Mouse (Mus musculus): ENCODE data around the gene Olfr525. TPM values are rescaled to one million over a fixed set of nuclear protein-coding genes. Genes with fewer than 3 reads are reported as not detected.

Gene Olfr525
- total RNA-seq (2021) = not detected

- intact Hi-C loops (cut with DNase I) = loop anchor here (5.0 kb wide), 1 partner anchor 127 kb away; no protein-coding TSS in a partner anchor
These were observed at the start of gene Olfr525 for GRCm38 (mm10) chr7:140320558-140320957. TSS of gene Olfr525 (plus strand) at chr7:140320858.

GRCm38 (mm10) chr7:140295746-140296145 is 24.9 kb upstream of the Olfr525 start:
- intact Hi-C loops (cut with DNase I) = no loop called here
- DNase-seq = no peak

More at GRCm38 (mm10) chr7:140320558-140320957, at the start of gene Olfr525:
- DNase-seq = no peak

GRCm38 (mm10) chr7:140296876-140297275 is 23.8 kb upstream of the Olfr525 start:
- intact Hi-C loops (cut with DNase I) = no loop called here
- DNase-seq = no peak

GRCm38 (mm10) chr7:140299416-140299815 is 21.2 kb upstream of the Olfr525 start:
- intact Hi-C loops (cut with DNase I) = no loop called here
- DNase-seq = no peak

GRCm38 (mm10) chr7:140319861-140320385 is 735 bp upstream of the Olfr525 start:
- intact Hi-C loops (cut with DNase I) = loop anchor here (5.0 kb wide), 1 partner anchor 127 kb away; no protein-coding TSS in a partner anchor
- DNase-seq = no peak

GRCm38 (mm10) chr7:140321135-140321534 is 477 bp downstream of the Olfr525 start:
- DNase-seq = no peak
- intact Hi-C loops (cut with DNase I) = loop anchor here (5.0 kb wide), 1 partner anchor 126 kb away; no protein-coding TSS in a partner anchor

- DNase-seq = no peak
- intact Hi-C loops (cut with DNase I) = no loop called here
These were observed 9.2 kb downstream of the Olfr525 start for GRCm38 (mm10) chr7:140329766-140330304.

- DNase-seq = no peak
- intact Hi-C loops (cut with DNase I) = no loop called here
These were observed 13.1 kb downstream of the Olfr525 start, which contains the start of gene Olfr527 for GRCm38 (mm10) chr7:140333717-140334116. TSS of gene Olfr527 (plus strand) at chr7:140334017.

- intact Hi-C loops (cut with DNase I) = no loop called here
- no peak for DNase-seq
These were observed 40.9 kb downstream of the Olfr525 start, which contains the start of gene Olfr60 for GRCm38 (mm10) chr7:140361571-140361970. TSS of gene Olfr60 (minus strand) at chr7:140361671.

GRCm38 (mm10) chr7:140374300-140374699 is 53.6 kb downstream of the Olfr525 start:
- no peak for DNase-seq
- intact Hi-C loops (cut with DNase I) = no loop called here

- intact Hi-C loops (cut with DNase I) = no loop called here
- no peak for DNase-seq
These were observed 55.6 kb downstream of the Olfr525 start, which contains the start of gene Olfr530 for GRCm38 (mm10) chr7:140376231-140376630. TSS of gene Olfr530 (minus strand) at chr7:140376331.

- intact Hi-C loops (cut with DNase I) = no loop called here
- DNase-seq = no peak
These were observed 56.3 kb downstream of the Olfr525 start for GRCm38 (mm10) chr7:140376911-140377310.

Other genes starting within 250 kb of the Olfr525 start
- under 1 TPM in 1 of 2 experiments, not detected in 1; 0.25 TPM for gene Caly, start 238.3 kb upstream of the Olfr525 start, total RNA-seq (2021)
- gene Prap1, start 227.5 kb upstream of the Olfr525 start, total RNA-seq (2021) = not detected
- gene Fuom, start 218.4 kb upstream of the Olfr525 start, total RNA-seq (2021) = 10 to 100 TPM; 90.7 to 93.7 TPM
- gene Paox, start 205.1 kb upstream of the Olfr525 start, total RNA-seq (2021) = 1 to 10 TPM; 4.1 to 5.6 TPM
- 100 to 1,000 TPM; 240 to 272 TPM for gene Echs1, start 204.4 kb upstream of the Olfr525 start, total RNA-seq (2021)
- gene Mtg1, start 183.3 kb upstream of the Olfr525 start, total RNA-seq (2021) = 10 to 100 TPM; 22.9 to 25.3 TPM
- under 1 TPM; 0.50 to 0.55 TPM for gene Sprn, start 166.0 kb upstream of the Olfr525 start, total RNA-seq (2021)
- gene Olfr522, start 156.1 kb upstream of the Olfr525 start, total RNA-seq (2021) = not detected
- gene Olfr523, start 147.6 kb upstream of the Olfr525 start, total RNA-seq (2021) = not detected
- gene Olfr524, start 114.9 kb upstream of the Olfr525 start, total RNA-seq (2021) = not detected
- gene Cd163l1, start 102.6 kb upstream of the Olfr525 start, total RNA-seq (2021) = not detected
- not detected for gene 5830411N06Rik, start 73.6 kb upstream of the Olfr525 start, total RNA-seq (2021)
- gene Olfr527, start 13.2 kb downstream of the Olfr525 start, total RNA-seq (2021) = not detected
- gene Olfr60, start 40.8 kb downstream of the Olfr525 start, total RNA-seq (2021) = not detected
- not detected for gene Olfr530, start 55.5 kb downstream of the Olfr525 start, total RNA-seq (2021)
- not detected for gene Olfr531, start 82.1 kb downstream of the Olfr525 start, total RNA-seq (2021)
- not detected for gene Olfr532, start 100.8 kb downstream of the Olfr525 start, total RNA-seq (2021)
- gene Olfr533, start 142.5 kb downstream of the Olfr525 start, total RNA-seq (2021) = not detected
- gene Olfr535, start 163.4 kb downstream of the Olfr525 start, total RNA-seq (2021) = not detected
- gene Olfr536, start 186.5 kb downstream of the Olfr525 start, total RNA-seq (2021) = not detected
- not detected for gene Olfr538, start 247.0 kb downstream of the Olfr525 start, total RNA-seq (2021)